Mouse (Mus musculus) heart, embryonic 11.5 days (tissue): ENCODE results near the gene 1700016C15Rik. TPM values are rescaled to one million over a fixed set of nuclear protein-coding genes. Genes with fewer than 3 reads are reported as not detected.

Experiments used
- polyA plus RNA-seq: library from polyadenylated mRNA; unstranded; fragments of >200 nt; fragmentation: Nextera tagmentation; extraction: Ambion mirVana; gene quantifications from 2 replicates; pipeline ENCODE4 v1.2.1, GENCODE M21; 2014

Gene 1700016C15Rik
- polyA plus RNA-seq, 1 experiment from 2014 or later, result not detected

Other genes starting within 250 kb of the 1700016C15Rik start
- 36.1 and 36.4 TPM in 2 replicates for gene Adss, start 66.7 kb downstream of the 1700016C15Rik start, polyA plus RNA-seq